Mouse (Mus musculus) forebrain, postnatal 0 days (tissue): Measurements from ENCODE around the gene Papolg. TPM values are rescaled to one million over a fixed set of nuclear protein-coding genes. Genes with fewer than 3 reads are reported as not detected.
"Not testable (repeated sequence)": the region's sequence is repeated elsewhere in the genome, so short reads cannot be mapped to it uniquely, and the experiment has no call there.

Source experiments
- ATAC-seq: fragments of 200-750 bp; cut with Nextera tagmentation; 2 replicates; pipeline ENCODE4 v1.8.0; 2017; ENCODE audit warnings: mild to moderate bottlenecking, moderate library complexity
- DNase-seq: peaks from one replicate; pipeline ENCODE4 v3.0.0-alpha.2; 2015
- H3K27ac ChIP-seq: fragments of 300-500 bp; sonication (generic); 2 replicates; pipeline ENCODE4 v1.5.1; 2014; ENCODE audit warnings: low read depth, mild to moderate bottlenecking, antibody characterized with exemption, low read length, moderate library complexity, mixed read lengths
- H3K27me3 ChIP-seq: fragments of 300-500 bp; sonication (generic); 2 replicates; pipeline ENCODE4 v1.6.1; 2014; ENCODE audit warnings: mild to moderate bottlenecking, low read length, mixed read lengths; ENCODE audit not compliant: insufficient read depth
- H3K36me3 ChIP-seq: fragments of 300-500 bp; sonication (generic); 2 replicates; pipeline ENCODE4 v1.6.1; 2014; ENCODE audit warnings: mild to moderate bottlenecking, moderate library complexity; ENCODE audit not compliant: insufficient read depth
- H3K4me1 ChIP-seq: fragments of 300-500 bp; sonication (generic); 2 replicates; pipeline ENCODE4 v1.6.1; 2014; ENCODE audit warnings: antibody characterized with exemption; ENCODE audit not compliant: insufficient read depth
- H3K4me2 ChIP-seq: fragments of 300-500 bp; sonication (generic); 2 replicates; pipeline ENCODE4 v1.6.1; 2014; ENCODE audit warnings: low read depth, mild to moderate bottlenecking, moderate library complexity
- H3K4me3 ChIP-seq: fragments of 300-500 bp; sonication (generic); 2 replicates; pipeline ENCODE4 v1.5.1; 2014; ENCODE audit warnings: low read depth, low read length, mixed read lengths
- H3K9ac ChIP-seq: fragments of 300-500 bp; sonication (generic); 2 replicates; pipeline ENCODE4 v1.6.1; 2014; ENCODE audit warnings: mild to moderate bottlenecking
- H3K9me3 ChIP-seq: fragments of 300-500 bp; sonication (generic); 2 replicates; pipeline ENCODE4 v1.6.1; 2016; ENCODE audit warnings: low read length
- CTCF ChIP-seq: sonication (generic); IDR thresholded peaks from 2 replicates; pipeline ENCODE4 v1.5.1; 2016; ENCODE audit warnings: antibody characterized with exemption, control low read depth, low read depth
- WGBS: fragments of 180-500 bp; shearing (Covaris S2); extraction: QIAGEN DNeasy Blood & Tissue Kit; methylation state at CpG from one replicate; pipeline ENCODE4 v1.1.7; 2014; 5-methylcytosine and 5-hydroxymethylcytosine counted together
- polyA plus RNA-seq: library from polyadenylated mRNA; unstranded; fragments of >200 nt; fragmentation: Nextera tagmentation; extraction: Ambion mirVana; gene quantifications from 2 replicates; pipeline ENCODE4 v1.2.1, GENCODE M21; 2015
- total RNA-seq: library from RNA; depleted of rRNA; stranded (reverse); fragments of >200 nt; gene quantifications from 2 replicates; pipeline ENCODE4 v1.2.3, GENCODE M21; 2014; rRNA removed

Papolg gene
- total RNA-seq (27.3 and 28.1 TPM in 2 replicates), polyA plus RNA-seq (8.3 and 10.7 TPM in 2 replicates)

- H3K4me2 ChIP-seq: peak within 1 kb of the TSS; percentile 60
- peak within 1 kb of the TSS; percentile 98 for H3K4me3 ChIP-seq
- H3K9ac ChIP-seq: peak within 1 kb of the TSS; percentile 92
- ATAC-seq: peak; percentile 100
- H3K36me3 ChIP-seq: peaks cover 5% of the 10 kb centered on the region; the same call in 1 of the 2 replicates
- H3K27me3 ChIP-seq: no peaks in the 10 kb centered on the region
- peak within 1 kb of the TSS; percentile 95 for H3K27ac ChIP-seq
- TF ChIP-seq CTCF: no peak
- H3K9me3 ChIP-seq: no peaks in the 10 kb centered on the region
- WGBS: under 1% methylated on average over 21 of the region's 21 CpGs
- H3K4me1 ChIP-seq: no peaks in the 10 kb centered on the region
- DNase-seq: peak; percentile 91
Observed at GRCm38 (mm10) chr11:23895060-23895426, at the start of gene Papolg. Gene Papolg, minus strand, starts transcription at chr11:23895253.

- not testable (repeated sequence) for H3K9ac ChIP-seq, H3K27ac ChIP-seq, H3K36me3 ChIP-seq, H3K9me3 ChIP-seq, ATAC-seq, H3K27me3 ChIP-seq, H3K4me1 ChIP-seq
- Histone ChIP-seq H3K4me3 (0 out of 2 replicates have a peak overlapping the region, but pooled peaks have one; percentile 3), H3K4me2 (peak overlapping the region; percentile 30)
- peak; percentile 9 for DNase-seq
- 25% methylated on average over 8 of the region's 8 CpGs for WGBS
Observed at GRCm38 (mm10) chr11:23928146-23928545, 33.1 kb upstream of the Papolg start.

- 0 out of 2 replicates have a peak overlapping the region, but pooled peaks have one; percentile 3 for H3K4me3 ChIP-seq
Observed at GRCm38 (mm10) chr11:23927643-23928042, 32.6 kb upstream of the Papolg start.

GRCm38 (mm10) chr11:23913824-23914223 lies 18.8 kb upstream of the Papolg start:
- H3K4me2 ChIP-seq, H3K9me3 ChIP-seq, H3K27ac ChIP-seq, H3K9ac ChIP-seq, DNase-seq, H3K4me3 ChIP-seq, H3K36me3 ChIP-seq, ATAC-seq, H3K4me1 ChIP-seq, H3K27me3 ChIP-seq: not testable (repeated sequence)
- 75% methylated on average over 2 of the region's 2 CpGs for WGBS

More at GRCm38 (mm10) chr11:23927643-23928042, 32.6 kb upstream of the Papolg start:
- no peak for DNase-seq
- Histone ChIP-seq H3K4me1 (no peaks in the 10 kb centered on the region), H3K4me2 (peak overlapping the region; percentile 30), H3K27me3 (no peaks in the 10 kb centered on the region), H3K36me3 (no peaks in the 10 kb centered on the region), H3K9ac (no peak overlapping the region), H3K27ac (no peak overlapping the region), H3K9me3 (no peaks in the 10 kb centered on the region)
- no peak for ATAC-seq
- no peak for TF ChIP-seq CTCF
- 43% methylated on average over 8 of the region's 8 CpGs for WGBS

GRCm38 (mm10) chr11:23903909-23904308 lies 8.9 kb upstream of the Papolg start:
- no peak overlapping the region for H3K4me3 ChIP-seq
- H3K4me1 ChIP-seq: no peaks in the 10 kb centered on the region
- DNase-seq (no peak), ATAC-seq (no peak)
- WGBS: 83% methylated on average over 1 of the region's 1 CpGs
- no peaks in the 10 kb centered on the region for H3K36me3 ChIP-seq
- H3K4me2 ChIP-seq: no peak overlapping the region
- no peaks in the 10 kb centered on the region for H3K9me3 ChIP-seq
- H3K27ac ChIP-seq: no peak overlapping the region
- H3K9ac ChIP-seq: no peak overlapping the region
- TF ChIP-seq CTCF: no peak
- no peaks in the 10 kb centered on the region for H3K27me3 ChIP-seq

GRCm38 (mm10) chr11:23894141-23895059 lies 653 bp downstream of the Papolg start:
- H3K27me3 ChIP-seq: no peaks in the 10 kb centered on the region
- 1% methylated on average over 46 of the region's 48 CpGs for WGBS
- ATAC-seq (peak; percentile 80), DNase-seq (peak; percentile 26)
- peak overlapping the region; percentile 60 for H3K4me2 ChIP-seq
- no peak for TF ChIP-seq CTCF
- H3K4me3 ChIP-seq: peak overlapping the region; percentile 98
- H3K9ac ChIP-seq: peak overlapping the region; percentile 92
- H3K4me1 ChIP-seq: no peaks in the 10 kb centered on the region
- H3K36me3 ChIP-seq: peaks cover 7% of the 10 kb centered on the region
- no peaks in the 10 kb centered on the region for H3K9me3 ChIP-seq
- H3K27ac ChIP-seq: peak overlapping the region; percentile 95

- ATAC-seq: no peak
- no peaks in the 10 kb centered on the region for H3K27me3 ChIP-seq
- no peak overlapping the region for H3K4me3 ChIP-seq
- DNase-seq: no peak
- H3K27ac ChIP-seq: no peak overlapping the region
- no peaks in the 10 kb centered on the region for H3K9me3 ChIP-seq
- peaks cover 14% of the 10 kb centered on the region for H3K36me3 ChIP-seq
- no peak for TF ChIP-seq CTCF
- no peaks in the 10 kb centered on the region for H3K4me1 ChIP-seq
- H3K4me2 ChIP-seq: no peak overlapping the region; the same call in 1 of the 2 replicates
- H3K9ac ChIP-seq: no peak overlapping the region
Observed at GRCm38 (mm10) chr11:23893556-23893955, 1.5 kb downstream of the Papolg start.
